Mouse (Mus musculus) forebrain, embryonic 14.5 days (tissue): ENCODE results near the gene Gm11549. TPM values are rescaled to one million over a fixed set of nuclear protein-coding genes. Genes with fewer than 3 reads are reported as not detected.

Experiments used
- ATAC-seq: fragments of 200-750 bp; cut with Nextera tagmentation; 2 replicates; pipeline ENCODE4 v1.8.0; 2017; ENCODE audit warnings: mild to moderate bottlenecking, moderate library complexity
- DNase-seq: peaks from one replicate; pipeline ENCODE4 v3.0.0-alpha.2; 2015; ENCODE audit warnings: low spot score
- H3K27ac ChIP-seq: fragments of 300-500 bp; sonication (generic); 2 replicates; pipeline ENCODE4 v1.5.1; 2014; ENCODE audit warnings: low read depth, mild to moderate bottlenecking, control low read depth, low read length, moderate library complexity
- H3K27me3 ChIP-seq: fragments of 300-500 bp; sonication (generic); replicated peaks from 2 replicates; pipeline ENCODE4 v1.6.1; 2014; ENCODE audit warnings: low read length, control low read depth, mixed read lengths; ENCODE audit not compliant: control insufficient read depth, insufficient read depth
- H3K36me3 ChIP-seq: fragments of 300-500 bp; sonication (generic); 2 replicates; pipeline ENCODE4 v1.6.1; 2014; ENCODE audit warnings: low read length, control low read depth; ENCODE audit not compliant: control insufficient read depth, insufficient read depth
- H3K4me1 ChIP-seq: fragments of 300-500 bp; sonication (generic); 2 replicates; pipeline ENCODE4 v1.6.1; 2014; ENCODE audit warnings: antibody characterized with exemption, low read length, control low read depth; ENCODE audit not compliant: control insufficient read depth, insufficient read depth
- H3K4me2 ChIP-seq: fragments of 300-500 bp; sonication (generic); 2 replicates; pipeline ENCODE4 v1.6.1; 2014; ENCODE audit warnings: mild to moderate bottlenecking, control low read depth, low read length
- H3K4me3 ChIP-seq: fragments of 300-500 bp; sonication (generic); 2 replicates; pipeline ENCODE4 v1.5.1; 2014; ENCODE audit warnings: low read depth, low read length, control low read depth
- H3K9ac ChIP-seq: fragments of 300-500 bp; sonication (generic); 2 replicates; pipeline ENCODE4 v1.6.1; 2014; ENCODE audit warnings: mild to moderate bottlenecking, low read length, control low read depth, moderate library complexity
- H3K9me3 ChIP-seq: fragments of 300-500 bp; sonication (generic); replicated peaks from 2 replicates; pipeline ENCODE4 v1.6.1; 2016; ENCODE audit warnings: low read length, control low read depth, mixed read lengths; ENCODE audit not compliant: control insufficient read depth
- WGBS: fragments of 180-500 bp; shearing (Covaris S2); extraction: QIAGEN DNeasy Blood & Tissue Kit; methylation state at CpG from one replicate; pipeline ENCODE4 v1.1.7; 2014; 5-methylcytosine and 5-hydroxymethylcytosine counted together
- polyA plus RNA-seq: library from polyadenylated mRNA; unstranded; fragments of >200 nt; fragmentation: Nextera tagmentation; extraction: Ambion mirVana; gene quantifications from 2 replicates; pipeline ENCODE4 v1.2.1, GENCODE M21; 2014

Gm11549 gene
- polyA plus RNA-seq, 1 experiment from 2014 or later, result 0.10 TPM

GRCm38 (mm10) chr3:36530781-36531180 lies 9.2 kb upstream of the Gm11549 start:
- Histone ChIP-seq H3K36me3 (no peaks in the 10 kb centered on the region), H3K9me3 (no peaks in the 10 kb centered on the region), H3K27me3 (no peaks in the 10 kb centered on the region), H3K9ac (no peak overlapping the region), H3K4me1 (peaks cover 10% of the 10 kb centered on the region; the same call in 1 of the 2 replicates), H3K4me2 (no peak overlapping the region), H3K4me3 (no peak overlapping the region), H3K27ac (no peak overlapping the region)
- 72% methylated on average over 5 of the region's 5 CpGs for WGBS
- DNase-seq, result no peak
- peak; percentile 33; the same call in 1 of the 2 replicates for ATAC-seq

GRCm38 (mm10) chr3:36530345-36530744 lies 8.7 kb upstream of the Gm11549 start:
- H3K4me2 ChIP-seq, result no peak overlapping the region
- no peaks in the 10 kb centered on the region for H3K9me3 ChIP-seq
- H3K4me3 ChIP-seq, result no peak overlapping the region
- peaks cover 10% of the 10 kb centered on the region; the same call in 1 of the 2 replicates for H3K4me1 ChIP-seq
- ATAC-seq (peak; percentile 69; the same call in 1 of the 2 replicates), DNase-seq (peak; percentile 64)
- no peak overlapping the region for H3K27ac ChIP-seq
- 78% methylated on average over 6 of the region's 6 CpGs for WGBS
- no peak overlapping the region for H3K9ac ChIP-seq
- H3K36me3 ChIP-seq, result no peaks in the 10 kb centered on the region
- no peaks in the 10 kb centered on the region for H3K27me3 ChIP-seq

GRCm38 (mm10) chr3:36524466-36524865 lies 2.9 kb upstream of the Gm11549 start:
- no peaks in the 10 kb centered on the region for H3K4me1 ChIP-seq
- DNase-seq (no peak), ATAC-seq (no peak)
- peaks cover 2% of the 10 kb centered on the region; the same call in 1 of the 2 replicates for H3K27me3 ChIP-seq
- no peak overlapping the region for H3K4me3 ChIP-seq
- no peaks in the 10 kb centered on the region for H3K36me3 ChIP-seq
- no peaks in the 10 kb centered on the region for H3K9me3 ChIP-seq
- 82% methylated on average over 3 of the region's 3 CpGs for WGBS
- H3K27ac ChIP-seq, result no peak overlapping the region
- H3K4me2 ChIP-seq, result no peak overlapping the region
- H3K9ac ChIP-seq, result no peak overlapping the region

- peak overlapping the region; percentile 92; the same call in 1 of the 2 replicates for H3K4me2 ChIP-seq
- WGBS, result 2% methylated on average over 4 of the region's 4 CpGs
- H3K27me3 ChIP-seq, result peaks cover 2% of the 10 kb centered on the region; the same call in 1 of the 2 replicates
- no peaks in the 10 kb centered on the region for H3K36me3 ChIP-seq
- no peak overlapping the region for H3K9ac ChIP-seq
- DNase-seq (no peak), ATAC-seq (no peak)
- H3K9me3 ChIP-seq, result no peaks in the 10 kb centered on the region
- H3K4me1 ChIP-seq, result peaks cover 4% of the 10 kb centered on the region; the same call in 1 of the 2 replicates
- H3K4me3 ChIP-seq, result no peak overlapping the region
- H3K27ac ChIP-seq, result no peak overlapping the region
Observed at GRCm38 (mm10) chr3:36522137-36522536, 524 bp upstream of the Gm11549 start.

GRCm38 (mm10) chr3:36516196-36516595 lies 5.4 kb downstream of the Gm11549 start:
- no peaks in the 10 kb centered on the region; the same call in 1 of the 2 replicates for H3K27me3 ChIP-seq
- H3K4me2 ChIP-seq, result no peak overlapping the region
- no peak for DNase-seq
- H3K36me3 ChIP-seq, result no peaks in the 10 kb centered on the region
- H3K9ac ChIP-seq, result no peak overlapping the region
- no peak overlapping the region for H3K27ac ChIP-seq
- H3K9me3 ChIP-seq, result no peaks in the 10 kb centered on the region
- 91% methylated on average over 9 of the region's 9 CpGs for WGBS
- no peak overlapping the region for H3K4me3 ChIP-seq
- peaks cover 4% of the 10 kb centered on the region; the same call in 1 of the 2 replicates for H3K4me1 ChIP-seq
- no peak for ATAC-seq

- ATAC-seq, result no peak
- 93% methylated on average over 6 of the region's 6 CpGs for WGBS
- H3K9ac ChIP-seq, result no peak overlapping the region
- no peaks in the 10 kb centered on the region for H3K27me3 ChIP-seq
- H3K4me2 ChIP-seq, result no peak overlapping the region
- H3K4me3 ChIP-seq, result no peak overlapping the region
- no peaks in the 10 kb centered on the region for H3K36me3 ChIP-seq
- H3K4me1 ChIP-seq, result no peaks in the 10 kb centered on the region
- H3K27ac ChIP-seq, result no peak overlapping the region
- DNase-seq, result no peak
- H3K9me3 ChIP-seq, result no peaks in the 10 kb centered on the region
Observed at GRCm38 (mm10) chr3:36511491-36511890, 10.1 kb downstream of the Gm11549 start.

- Histone ChIP-seq H3K4me1 (no peaks in the 10 kb centered on the region), H3K9me3 (no peaks in the 10 kb centered on the region), H3K27ac (no peak overlapping the region), H3K36me3 (no peaks in the 10 kb centered on the region), H3K4me2 (no peak overlapping the region), H3K9ac (no peak overlapping the region), H3K27me3 (no peaks in the 10 kb centered on the region), H3K4me3 (no peak overlapping the region)
- peak; percentile 14 for DNase-seq
- WGBS, result 48% methylated on average over 10 of the region's 10 CpGs
- no peak; the same call in 1 of the 2 replicates for ATAC-seq
Observed at GRCm38 (mm10) chr3:36505809-36506735, 15.5 kb downstream of the Gm11549 start.

GRCm38 (mm10) chr3:36505306-36505705 lies 16.3 kb downstream of the Gm11549 start:
- Histone ChIP-seq H3K27ac (no peak overlapping the region), H3K4me1 (no peaks in the 10 kb centered on the region), H3K36me3 (no peaks in the 10 kb centered on the region), H3K27me3 (no peaks in the 10 kb centered on the region), H3K9me3 (no peaks in the 10 kb centered on the region), H3K4me2 (no peak overlapping the region), H3K4me3 (no peak overlapping the region), H3K9ac (no peak overlapping the region)
- DNase-seq (no peak), ATAC-seq (no peak)
- WGBS, result 73% methylated on average over 8 of the region's 8 CpGs

GRCm38 (mm10) chr3:36501546-36501945 lies 20.1 kb downstream of the Gm11549 start:
- Histone ChIP-seq H3K27me3 (no peaks in the 10 kb centered on the region), H3K4me3 (no peak overlapping the region), H3K9me3 (no peaks in the 10 kb centered on the region), H3K4me2 (no peak overlapping the region), H3K36me3 (no peaks in the 10 kb centered on the region), H3K9ac (no peak overlapping the region), H3K27ac (no peak overlapping the region), H3K4me1 (no peaks in the 10 kb centered on the region; the same call in 1 of the 2 replicates)
- no peak for DNase-seq
- 74% methylated on average over 7 of the region's 7 CpGs for WGBS
- no peak for ATAC-seq
